Mouse (Mus musculus) liver, postnatal 0 days (tissue): ENCODE results near the gene Frmd5. TPM values are rescaled to one million over a fixed set of nuclear protein-coding genes. Genes with fewer than 3 reads are reported as not detected.

Experiments used
- ATAC-seq: fragments of 200-750 bp; cut with Nextera tagmentation; 2 replicates; pipeline ENCODE4 v1.8.0; 2017; ENCODE audit warnings: mild to moderate bottlenecking, moderate library complexity
- DNase-seq: peaks from one replicate; pipeline ENCODE4 v3.0.0-alpha.2; 2016
- H3K27ac ChIP-seq: fragments of 300-500 bp; sonication (generic); 2 replicates; pipeline ENCODE4 v1.5.1; 2014; ENCODE audit warnings: antibody characterized with exemption, moderate library complexity, mild to moderate bottlenecking, low read depth
- H3K27me3 ChIP-seq: fragments of 300-500 bp; sonication (generic); 2 replicates; pipeline ENCODE4 v1.6.1; 2014; ENCODE audit warnings: low read length, control low read depth, mixed read lengths; ENCODE audit not compliant: insufficient read depth
- H3K36me3 ChIP-seq: fragments of 300-500 bp; sonication (generic); replicated peaks from 2 replicates; pipeline ENCODE4 v1.6.1; 2014; ENCODE audit warnings: mild to moderate bottlenecking, control low read depth, low read length, moderate library complexity, mixed read lengths; ENCODE audit not compliant: insufficient read depth
- H3K4me1 ChIP-seq: fragments of 300-500 bp; sonication (generic); 2 replicates; pipeline ENCODE4 v1.6.1; 2014; ENCODE audit warnings: antibody characterized with exemption, mild to moderate bottlenecking, control low read depth; ENCODE audit not compliant: insufficient read depth
- H3K4me2 ChIP-seq: fragments of 300-500 bp; sonication (generic); 2 replicates; pipeline ENCODE4 v1.6.1; 2014; ENCODE audit warnings: low read depth, mild to moderate bottlenecking, low read length, moderate library complexity, mixed read lengths
- H3K4me3 ChIP-seq: fragments of 300-500 bp; sonication (generic); 2 replicates; pipeline ENCODE4 v1.5.1; 2014; ENCODE audit warnings: low read depth, low read length
- H3K9ac ChIP-seq: fragments of 300-500 bp; sonication (generic); replicated peaks from 2 replicates; pipeline ENCODE4 v1.6.1; 2014; ENCODE audit warnings: mild to moderate bottlenecking, moderate library complexity
- H3K9me3 ChIP-seq: fragments of 300-500 bp; sonication (generic); 2 replicates; pipeline ENCODE4 v1.6.1; 2016; ENCODE audit warnings: mild to moderate bottlenecking, control low read depth, low read length, mixed read lengths
- CTCF ChIP-seq: sonication (generic); IDR thresholded peaks from 2 replicates; pipeline ENCODE4 v1.5.1; 2016; ENCODE audit warnings: antibody characterized with exemption, low read depth
- EP300 ChIP-seq: IDR thresholded peaks from 2 replicates; pipeline ENCODE4 v1.6.1; 2016; ENCODE audit warnings: antibody characterized with exemption, low read depth, mild to moderate bottlenecking
- WGBS: fragments of 180-500 bp; shearing (Covaris S2); extraction: QIAGEN DNeasy Blood & Tissue Kit; methylation state at CpG from one replicate; pipeline ENCODE4 v1.1.7; 2014; ENCODE audit not compliant: insufficient replicate concordance; 5-methylcytosine and 5-hydroxymethylcytosine counted together
- polyA plus RNA-seq: library from polyadenylated mRNA; unstranded; fragments of >200 nt; fragmentation: Nextera tagmentation; extraction: Ambion mirVana; gene quantifications from 2 replicates; pipeline ENCODE4 v1.2.1, GENCODE M21; 2015

The Frmd5 gene
- polyA plus RNA-seq, 1 experiment from 2014 or later, result 0.18 TPM

DNA sequence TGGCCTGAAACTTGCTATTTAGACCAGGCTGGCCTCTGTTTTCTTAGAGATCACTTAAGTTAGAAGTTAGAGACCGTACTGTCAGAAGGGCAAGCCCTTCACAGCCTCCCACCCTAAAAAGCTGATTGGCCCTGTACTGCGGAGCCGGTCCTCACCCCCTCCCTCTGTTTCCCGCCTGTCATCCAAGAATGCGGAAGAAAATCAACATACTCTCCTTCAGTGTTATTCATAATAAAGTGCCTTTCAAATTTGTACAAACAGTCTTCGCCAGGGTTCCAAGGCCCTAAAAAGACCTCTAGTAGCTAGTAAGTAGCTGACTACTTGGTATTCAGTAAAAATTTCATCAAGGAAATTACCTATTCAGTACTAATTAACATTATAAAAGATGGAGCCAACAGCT, 164.0 kb downstream of the Frmd5 start:
- no peak overlapping the region for H3K4me3 ChIP-seq
- H3K27ac ChIP-seq, result no peak overlapping the region
- 65% methylated on average over 6 of the region's 6 CpGs for WGBS
- ATAC-seq (no peak), DNase-seq (no peak)
- no peaks in the 10 kb centered on the region for H3K27me3 ChIP-seq
- no peak overlapping the region for H3K9ac ChIP-seq
- no peaks in the 10 kb centered on the region for H3K36me3 ChIP-seq
- no peak overlapping the region for H3K4me2 ChIP-seq
- H3K4me1 ChIP-seq, result no peaks in the 10 kb centered on the region
- no peak for TF ChIP-seq CTCF
- no peak for TF ChIP-seq EP300
- no peaks in the 10 kb centered on the region for H3K9me3 ChIP-seq

GRCm38 (mm10) chr2:121632091-121632490, 174.8 kb downstream of the Frmd5 start:
- TF ChIP-seq EP300, result no peak
- no peak for TF ChIP-seq CTCF
- ATAC-seq, result no peak
- H3K27ac ChIP-seq, result no peak overlapping the region
- no peaks in the 10 kb centered on the region for H3K36me3 ChIP-seq
- no peak for DNase-seq
- no peaks in the 10 kb centered on the region for H3K27me3 ChIP-seq
- WGBS, result 55% methylated on average over 4 of the region's 4 CpGs
- no peak overlapping the region for H3K4me2 ChIP-seq
- H3K9me3 ChIP-seq, result no peaks in the 10 kb centered on the region
- H3K4me1 ChIP-seq, result no peaks in the 10 kb centered on the region
- H3K9ac ChIP-seq, result no peak overlapping the region
- no peak overlapping the region for H3K4me3 ChIP-seq

DNA sequence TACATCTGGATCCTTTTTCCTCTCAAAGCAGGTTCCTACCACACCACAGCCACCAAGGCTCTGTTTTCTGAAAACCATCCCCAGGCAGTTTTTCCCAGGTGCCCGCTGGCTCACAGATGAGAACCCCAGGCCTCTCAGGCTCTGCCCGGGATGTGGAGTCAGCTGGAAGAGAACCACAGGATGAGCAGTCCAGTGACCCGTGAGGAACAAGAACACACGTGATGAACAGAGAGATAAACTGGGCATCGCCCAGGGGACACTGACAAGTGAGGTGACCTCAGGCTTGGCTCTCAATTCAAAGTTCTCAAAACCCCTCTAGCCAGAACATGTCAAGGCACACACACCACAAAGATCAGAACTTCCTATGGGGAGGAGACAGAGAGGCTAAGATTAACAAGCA, 176.6 kb downstream of the Frmd5 start:
- no peaks in the 10 kb centered on the region for H3K36me3 ChIP-seq
- TF ChIP-seq EP300 (no peak), CTCF (no peak)
- 61% methylated on average over 5 of the region's 5 CpGs for WGBS

GRCm38 (mm10) chr2:121628290-121628689, 178.6 kb downstream of the Frmd5 start:
- 76% methylated on average over 10 of the region's 10 CpGs for WGBS
- ATAC-seq (no peak), DNase-seq (no peak)
- H3K4me3 ChIP-seq, result no peak overlapping the region
- H3K27me3 ChIP-seq, result no peaks in the 10 kb centered on the region
- H3K4me1 ChIP-seq, result no peaks in the 10 kb centered on the region
- no peak overlapping the region for H3K27ac ChIP-seq
- H3K36me3 ChIP-seq, result no peaks in the 10 kb centered on the region
- H3K9ac ChIP-seq, result no peak overlapping the region
- H3K9me3 ChIP-seq, result no peaks in the 10 kb centered on the region
- no peak overlapping the region for H3K4me2 ChIP-seq
- TF ChIP-seq CTCF, result no peak
- no peak for TF ChIP-seq EP300

More for the DNA sequence above, 176.6 kb downstream of the Frmd5 start:
- no peaks in the 10 kb centered on the region for H3K9me3 ChIP-seq
- DNase-seq, result no peak
- no peaks in the 10 kb centered on the region for H3K4me1 ChIP-seq
- H3K4me2 ChIP-seq, result no peak overlapping the region
- ATAC-seq, result no peak
- H3K4me3 ChIP-seq, result no peak overlapping the region
- no peaks in the 10 kb centered on the region for H3K27me3 ChIP-seq
- no peak overlapping the region for H3K27ac ChIP-seq
- H3K9ac ChIP-seq, result no peak overlapping the region

GRCm38 (mm10) chr2:121625901-121626300, 181.0 kb downstream of the Frmd5 start:
- ATAC-seq (no peak), DNase-seq (no peak)
- no peak overlapping the region for H3K4me2 ChIP-seq
- H3K27ac ChIP-seq, result no peak overlapping the region
- TF ChIP-seq EP300 (no peak), CTCF (no peak)
- no peak overlapping the region for H3K4me3 ChIP-seq
- H3K4me1 ChIP-seq, result no peaks in the 10 kb centered on the region
- no peaks in the 10 kb centered on the region for H3K36me3 ChIP-seq
- H3K9me3 ChIP-seq, result no peaks in the 10 kb centered on the region
- H3K27me3 ChIP-seq, result no peaks in the 10 kb centered on the region
- 78% methylated on average over 3 of the region's 3 CpGs for WGBS
- no peak overlapping the region for H3K9ac ChIP-seq

GRCm38 (mm10) chr2:121621262-121622163, 185.4 kb downstream of the Frmd5 start:
- WGBS, result 68% methylated on average over 13 of the region's 13 CpGs
- no peak overlapping the region for H3K27ac ChIP-seq
- no peak for TF ChIP-seq EP300
- no peak for TF ChIP-seq CTCF
- ATAC-seq (no peak), DNase-seq (no peak)
- H3K9ac ChIP-seq, result no peak overlapping the region
- no peaks in the 10 kb centered on the region for H3K9me3 ChIP-seq
- no peaks in the 10 kb centered on the region for H3K27me3 ChIP-seq
- no peak overlapping the region for H3K4me2 ChIP-seq
- H3K4me1 ChIP-seq, result no peaks in the 10 kb centered on the region
- H3K4me3 ChIP-seq, result no peak overlapping the region
- no peaks in the 10 kb centered on the region for H3K36me3 ChIP-seq
